Mouse (Mus musculus) hindbrain, embryonic 12.5 days (tissue): ENCODE data around the gene Tfam. TPM values are rescaled to one million over a fixed set of nuclear protein-coding genes. Genes with fewer than 3 reads are reported as not detected.

Experiments
- ATAC-seq: fragments of 200-750 bp; cut with Nextera tagmentation; 2 replicates; pipeline ENCODE4 v1.8.0; 2017; ENCODE audit warnings: moderate TSS enrichment; ENCODE audit not compliant: low FRiP score
- H3K27ac ChIP-seq: fragments of 300-500 bp; sonication (generic); 2 replicates; pipeline ENCODE4 v1.5.1; 2016; ENCODE audit warnings: mild to moderate bottlenecking
- H3K27me3 ChIP-seq: fragments of 300-500 bp; sonication (generic); 2 replicates; pipeline ENCODE4 v1.6.1; 2016; ENCODE audit warnings: mild to moderate bottlenecking
- H3K36me3 ChIP-seq: fragments of 300-500 bp; sonication (generic); 2 replicates; pipeline ENCODE4 v1.6.1; 2016; ENCODE audit warnings: mild to moderate bottlenecking
- H3K4me1 ChIP-seq: fragments of 300-500 bp; sonication (generic); 2 replicates; pipeline ENCODE4 v1.6.1; 2016
- H3K4me2 ChIP-seq: fragments of 300-500 bp; sonication (generic); replicated peaks from 2 replicates; pipeline ENCODE4 v1.6.1; 2016; ENCODE audit warnings: mild to moderate bottlenecking
- H3K4me3 ChIP-seq: fragments of 300-500 bp; sonication (generic); 2 replicates; pipeline ENCODE4 v1.5.1; 2016; ENCODE audit warnings: mild to moderate bottlenecking
- H3K9ac ChIP-seq: fragments of 300-500 bp; sonication (generic); 2 replicates; pipeline ENCODE4 v1.6.1; 2016; ENCODE audit warnings: mild to moderate bottlenecking, moderate library complexity
- H3K9me3 ChIP-seq: fragments of 300-500 bp; sonication (generic); replicated peaks from 2 replicates; pipeline ENCODE4 v1.6.1; 2016; ENCODE audit warnings: mild to moderate bottlenecking
- WGBS: fragments of 180-500 bp; shearing (Covaris S2); methylation state at CpG from one replicate; pipeline ENCODE4 v1.1.7; 2016; 5-methylcytosine and 5-hydroxymethylcytosine counted together
- polyA plus RNA-seq: library from polyadenylated mRNA; unstranded; fragments of >200 nt; fragmentation: Nextera tagmentation; extraction: Ambion mirVana; gene quantifications from 2 replicates; pipeline ENCODE4 v1.2.1, GENCODE M21; 2016

Tfam gene
- polyA plus RNA-seq, 1 experiment from 2014 or later, result 70.6 TPM

- Histone ChIP-seq H3K9me3 (no peaks in the 10 kb centered on the region), H3K4me3 (no peak overlapping the region), H3K4me1 (no peaks in the 10 kb centered on the region), H3K4me2 (no peak overlapping the region), H3K36me3 (no peaks in the 10 kb centered on the region), H3K27ac (no peak overlapping the region), H3K27me3 (no peaks in the 10 kb centered on the region), H3K9ac (no peak overlapping the region)
- ATAC-seq, result no peak
- WGBS, result 66% methylated on average over 7 of the region's 7 CpGs
These were observed 54.6 kb downstream of the Tfam start for GRCm38 (mm10) chr10:71183339-71184031.

GRCm38 (mm10) chr10:71181931-71182330 is 56.1 kb downstream of the Tfam start:
- H3K4me1 ChIP-seq, result no peaks in the 10 kb centered on the region
- no peaks in the 10 kb centered on the region for H3K9me3 ChIP-seq
- no peak overlapping the region for H3K9ac ChIP-seq
- ATAC-seq, result no peak
- H3K4me3 ChIP-seq, result no peak overlapping the region
- 90% methylated on average over 4 of the region's 4 CpGs for WGBS
- no peak overlapping the region for H3K4me2 ChIP-seq
- no peak overlapping the region for H3K27ac ChIP-seq
- no peaks in the 10 kb centered on the region for H3K36me3 ChIP-seq
- H3K27me3 ChIP-seq, result no peaks in the 10 kb centered on the region

- H3K4me3 ChIP-seq, result no peak overlapping the region
- H3K4me2 ChIP-seq, result no peak overlapping the region
- ATAC-seq, result no peak
- H3K9me3 ChIP-seq, result no peaks in the 10 kb centered on the region
- H3K27me3 ChIP-seq, result no peaks in the 10 kb centered on the region
- H3K9ac ChIP-seq, result no peak overlapping the region
- no peaks in the 10 kb centered on the region for H3K36me3 ChIP-seq
- H3K27ac ChIP-seq, result no peak overlapping the region
- 86% methylated on average over 2 of the region's 2 CpGs for WGBS
- H3K4me1 ChIP-seq, result no peaks in the 10 kb centered on the region
These were observed 57.0 kb downstream of the Tfam start for GRCm38 (mm10) chr10:71181091-71181490.

GRCm38 (mm10) chr10:71180057-71180456 is 58.0 kb downstream of the Tfam start:
- Histone ChIP-seq H3K27ac (no peak overlapping the region), H3K4me3 (no peak overlapping the region), H3K27me3 (no peaks in the 10 kb centered on the region), H3K9ac (no peak overlapping the region), H3K9me3 (no peaks in the 10 kb centered on the region), H3K4me2 (no peak overlapping the region), H3K4me1 (no peaks in the 10 kb centered on the region), H3K36me3 (no peaks in the 10 kb centered on the region)
- WGBS, result 67% methylated on average over 2 of the region's 2 CpGs
- ATAC-seq, result no peak

GRCm38 (mm10) chr10:71177201-71177600 is 60.9 kb downstream of the Tfam start:
- H3K27me3 ChIP-seq, result no peaks in the 10 kb centered on the region
- no peaks in the 10 kb centered on the region for H3K36me3 ChIP-seq
- H3K4me3 ChIP-seq, result no peak overlapping the region
- no peaks in the 10 kb centered on the region for H3K4me1 ChIP-seq
- no peak for ATAC-seq
- WGBS, result 87% methylated on average over 7 of the region's 7 CpGs
- H3K9ac ChIP-seq, result no peak overlapping the region
- H3K27ac ChIP-seq, result no peak overlapping the region
- H3K4me2 ChIP-seq, result no peak overlapping the region
- H3K9me3 ChIP-seq, result no peaks in the 10 kb centered on the region

- no peak overlapping the region for H3K9ac ChIP-seq
- no peak overlapping the region for H3K4me2 ChIP-seq
- no peaks in the 10 kb centered on the region for H3K36me3 ChIP-seq
- WGBS, result 77% methylated on average over 8 of the region's 8 CpGs
- no peak overlapping the region for H3K27ac ChIP-seq
- no peaks in the 10 kb centered on the region for H3K27me3 ChIP-seq
- no peaks in the 10 kb centered on the region for H3K4me1 ChIP-seq
- no peak for ATAC-seq
- no peak overlapping the region for H3K4me3 ChIP-seq
- no peaks in the 10 kb centered on the region for H3K9me3 ChIP-seq
These were observed 61.7 kb downstream of the Tfam start for GRCm38 (mm10) chr10:71176341-71176740.

Other genes with a start within 250 kb of the Tfam start
- gene Bicc1, start 78.6 kb downstream of the Tfam start, polyA plus RNA-seq, result 13.7 and 17.2 TPM in 2 replicates
- 146 and 171 TPM in 2 replicates for gene Ube2d1, start 47.0 kb upstream of the Tfam start, polyA plus RNA-seq
- 137 and 154 TPM in 2 replicates for gene Cisd1, start 106.7 kb upstream of the Tfam start, polyA plus RNA-seq
- 23.4 and 24.8 TPM in 2 replicates for gene Ipmk, start 109.5 kb upstream of the Tfam start, polyA plus RNA-seq